Mouse (Mus musculus) limb, embryonic 10.5 days (tissue): ENCODE measurements around the gene Lrig1. TPM values are rescaled to one million over a fixed set of nuclear protein-coding genes. Genes with fewer than 3 reads are reported as not detected.
"Not testable (repeated sequence)": the region's sequence is repeated elsewhere in the genome, so short reads cannot be mapped to it uniquely, and the experiment has no call there.

Experiments used
- DNase-seq: peaks from one replicate; pipeline ENCODE4 v3.0.0-alpha.2; 2017; ENCODE audit warnings: low spot score
- H3K27ac ChIP-seq: fragments of 300-500 bp; sonication (generic); 2 replicates; pipeline ENCODE4 v1.5.1; 2016; ENCODE audit warnings: mild to moderate bottlenecking
- H3K27me3 ChIP-seq: fragments of 300-500 bp; sonication (generic); 2 replicates; pipeline ENCODE4 v1.6.1; 2016; ENCODE audit warnings: low read depth, mild to moderate bottlenecking; ENCODE audit not compliant: poor library complexity, severe bottlenecking
- H3K36me3 ChIP-seq: fragments of 300-500 bp; sonication (generic); 2 replicates; pipeline ENCODE4 v1.6.1; 2016; ENCODE audit warnings: mild to moderate bottlenecking, moderate library complexity
- H3K4me1 ChIP-seq: fragments of 300-500 bp; sonication (generic); 2 replicates; pipeline ENCODE4 v1.6.1; 2016
- H3K4me3 ChIP-seq: fragments of 300-500 bp; sonication (generic); 2 replicates; pipeline ENCODE4 v1.5.1; 2016; ENCODE audit warnings: mild to moderate bottlenecking, moderate library complexity
- H3K9me3 ChIP-seq: fragments of 300-500 bp; sonication (generic); replicated peaks from 2 replicates; pipeline ENCODE4 v1.6.1; 2016; ENCODE audit warnings: mild to moderate bottlenecking
- WGBS: fragments of 180-500 bp; shearing (Covaris S2); methylation state at CpG from one replicate; pipeline ENCODE4 v1.1.7; 2016; 5-methylcytosine and 5-hydroxymethylcytosine counted together
- microRNA-seq: library from miRNA; unstranded; fragments of <30 nt; microRNA quantifications from one replicate; pipeline ENCODE4, GENCODE M21; 2017
- polyA plus RNA-seq: library from polyadenylated mRNA; unstranded; fragments of >200 nt; fragmentation: Nextera tagmentation; extraction: Ambion mirVana; gene quantifications from 2 replicates; pipeline ENCODE4 v1.2.1, GENCODE M21; 2016

Gene Lrig1
- polyA plus RNA-seq, 1 experiment from 2014 or later = 15.7 TPM

DNA sequence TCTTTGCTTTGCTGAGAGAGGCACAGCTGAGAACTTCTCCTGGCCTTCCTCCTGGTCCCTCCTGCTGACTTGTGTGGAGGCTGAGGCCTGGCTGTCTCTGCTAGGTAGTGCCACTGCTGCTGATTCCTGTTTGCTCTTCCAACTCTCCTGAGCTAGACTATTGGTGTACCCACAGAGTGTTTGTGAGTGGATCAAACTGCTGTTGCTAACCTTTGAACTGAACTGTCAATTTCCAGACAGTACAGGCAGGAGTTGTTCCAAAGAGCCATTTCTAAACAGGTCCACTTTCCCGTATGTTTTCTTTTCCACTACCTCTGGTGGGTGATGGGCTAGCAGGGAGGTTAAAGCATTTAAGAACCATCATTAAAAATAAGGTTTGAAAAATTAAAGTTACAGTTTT, 141.4 kb downstream of the Lrig1 start:
- 82% methylated on average over 1 of the region's 1 CpGs for WGBS
- H3K4me3 ChIP-seq, H3K27ac ChIP-seq, H3K27me3 ChIP-seq, DNase-seq, H3K9me3 ChIP-seq, H3K36me3 ChIP-seq: not testable (repeated sequence)
- peaks cover 14% of the 10 kb centered on the region; the same call in 1 of the 2 replicates for H3K4me1 ChIP-seq

Small RNAs within 50 kb of the gene (microRNA-seq; reads per million reads assigned to microRNA genes)
- not detected for gene Mir7041

Other genes starting within 250 kb of the Lrig1 start
- gene Slc25a26, start 199.8 kb downstream of the Lrig1 start, polyA plus RNA-seq = 8.1 TPM in 2 replicates